Mouse (Mus musculus) hindbrain, postnatal 0 days (tissue): ENCODE measurements around the gene Wnt9b. TPM values are rescaled to one million over a fixed set of nuclear protein-coding genes. Genes with fewer than 3 reads are reported as not detected.

Experiments
- ATAC-seq: fragments of 200-750 bp; cut with Nextera tagmentation; 2 replicates; pipeline ENCODE4 v1.8.0; 2017; ENCODE audit warnings: mild to moderate bottlenecking, moderate TSS enrichment, moderate library complexity
- DNase-seq: peaks from one replicate; pipeline ENCODE4 v3.0.0-alpha.2; 2015; ENCODE audit warnings: low spot score
- H3K27ac ChIP-seq: fragments of 300-500 bp; sonication (generic); 2 replicates; pipeline ENCODE4 v1.5.1; 2014; ENCODE audit warnings: mild to moderate bottlenecking
- H3K27me3 ChIP-seq: fragments of 300-500 bp; sonication (generic); 2 replicates; pipeline ENCODE4 v1.6.1; 2014; ENCODE audit warnings: low read length, mixed read lengths; ENCODE audit not compliant: insufficient read depth
- H3K36me3 ChIP-seq: fragments of 300-500 bp; sonication (generic); 2 replicates; pipeline ENCODE4 v1.6.1; 2014; ENCODE audit warnings: low read length, mixed read lengths; ENCODE audit not compliant: insufficient read depth
- H3K4me1 ChIP-seq: fragments of 300-500 bp; sonication (generic); 2 replicates; pipeline ENCODE4 v1.6.1; 2014; ENCODE audit warnings: antibody characterized with exemption, low read length, mixed read lengths; ENCODE audit not compliant: insufficient read depth
- H3K4me2 ChIP-seq: fragments of 300-500 bp; sonication (generic); 2 replicates; pipeline ENCODE4 v1.6.1; 2014; ENCODE audit warnings: low read depth, mild to moderate bottlenecking, low read length, moderate library complexity, mixed read lengths
- H3K4me3 ChIP-seq: fragments of 300-500 bp; sonication (generic); 2 replicates; pipeline ENCODE4 v1.5.1; 2014; ENCODE audit warnings: low read length
- H3K9ac ChIP-seq: fragments of 300-500 bp; sonication (generic); replicated peaks from 2 replicates; pipeline ENCODE4 v1.6.1; 2014; ENCODE audit warnings: mild to moderate bottlenecking, low read length, moderate library complexity, mixed read lengths
- H3K9me3 ChIP-seq: fragments of 300-500 bp; sonication (generic); 2 replicates; pipeline ENCODE4 v1.6.1; 2016; ENCODE audit warnings: low read length, mixed read lengths
- CTCF ChIP-seq: IDR thresholded peaks from 2 replicates; pipeline ENCODE4 v1.5.1; 2016; ENCODE audit warnings: antibody characterized with exemption, control low read depth, low read depth
- WGBS: fragments of 180-500 bp; shearing (Covaris S2); extraction: QIAGEN DNeasy Blood & Tissue Kit; methylation state at CpG from one replicate; pipeline ENCODE4 v1.1.7; 2014; 5-methylcytosine and 5-hydroxymethylcytosine counted together
- polyA plus RNA-seq: library from polyadenylated mRNA; unstranded; fragments of >200 nt; fragmentation: Nextera tagmentation; extraction: Ambion mirVana; gene quantifications from 2 replicates; pipeline ENCODE4 v1.2.1, GENCODE M21; 2015
- total RNA-seq: library from RNA; depleted of rRNA; stranded (reverse); fragments of >200 nt; gene quantifications from 2 replicates; pipeline ENCODE4 v1.2.3, GENCODE M21; 2014

The Wnt9b gene
- total and polyA plus RNA-seq, 2 experiments from 2014 or later, result 1.0 to 2.6 TPM

GRCm38 (mm10) chr11:103696851-103697564, 52.6 kb downstream of the Wnt9b start:
- Histone ChIP-seq H3K9ac (peak overlapping the region; percentile 80), H3K9me3 (no peaks in the 10 kb centered on the region), H3K4me1 (no peaks in the 10 kb centered on the region; the same call in none of the 2 replicates), H3K4me3 (peak overlapping the region; percentile 73), H3K27me3 (no peaks in the 10 kb centered on the region), H3K36me3 (no peaks in the 10 kb centered on the region), H3K27ac (peak overlapping the region; percentile 98), H3K4me2 (peak overlapping the region; percentile 65)
- DNase-seq, result peak; percentile 75
- TF ChIP-seq CTCF, result peak; percentile 31
- ATAC-seq, result peak; percentile 74
- 1% methylated on average over 18 of the region's 18 CpGs for WGBS

GRCm38 (mm10) chr11:103693241-103693640, 56.4 kb downstream of the Wnt9b start:
- 46% methylated on average over 1 of the region's 1 CpGs for WGBS
- Histone ChIP-seq H3K4me2 (no peak overlapping the region), H3K4me1 (peaks cover 3% of the 10 kb centered on the region), H3K9ac (no peak overlapping the region), H3K36me3 (no peaks in the 10 kb centered on the region), H3K9me3 (no peaks in the 10 kb centered on the region), H3K4me3 (no peak overlapping the region), H3K27ac (no peak overlapping the region), H3K27me3 (no peaks in the 10 kb centered on the region)
- TF ChIP-seq CTCF, result no peak
- DNase-seq (peak; percentile 32), ATAC-seq (no peak)

GRCm38 (mm10) chr11:103691036-103691435, 58.6 kb downstream of the Wnt9b start:
- WGBS, result 82% methylated on average over 1 of the region's 1 CpGs
- ATAC-seq (no peak), DNase-seq (no peak)
- no peaks in the 10 kb centered on the region for H3K9me3 ChIP-seq
- H3K9ac ChIP-seq, result no peak overlapping the region
- peaks cover 15% of the 10 kb centered on the region for H3K36me3 ChIP-seq
- H3K4me2 ChIP-seq, result no peak overlapping the region
- no peak overlapping the region for H3K4me3 ChIP-seq
- H3K4me1 ChIP-seq, result peaks cover 3% of the 10 kb centered on the region; the same call in 1 of the 2 replicates
- TF ChIP-seq CTCF, result no peak
- no peak overlapping the region for H3K27ac ChIP-seq
- H3K27me3 ChIP-seq, result no peaks in the 10 kb centered on the region

- no peaks in the 10 kb centered on the region for H3K9me3 ChIP-seq
- peaks cover 32% of the 10 kb centered on the region for H3K36me3 ChIP-seq
- ATAC-seq (no peak), DNase-seq (no peak)
- TF ChIP-seq CTCF, result no peak
- H3K9ac ChIP-seq, result no peak overlapping the region
- 0 out of 2 replicates have a peak, but pooled peaks cover 3% of the 10 kb centered on the region for H3K4me1 ChIP-seq
- no peak overlapping the region for H3K27ac ChIP-seq
- no peak overlapping the region for H3K4me3 ChIP-seq
- H3K4me2 ChIP-seq, result no peak overlapping the region
- WGBS, result 26% methylated on average over 3 of the region's 3 CpGs
- H3K27me3 ChIP-seq, result no peaks in the 10 kb centered on the region
These were observed 60.6 kb downstream of the Wnt9b start for GRCm38 (mm10) chr11:103688980-103689378.

- Histone ChIP-seq H3K4me1 (0 out of 2 replicates have a peak, but pooled peaks cover 3% of the 10 kb centered on the region), H3K27me3 (no peaks in the 10 kb centered on the region), H3K9me3 (no peaks in the 10 kb centered on the region), H3K4me3 (no peak overlapping the region), H3K4me2 (no peak overlapping the region), H3K27ac (no peak overlapping the region), H3K36me3 (peaks cover 38% of the 10 kb centered on the region), H3K9ac (no peak overlapping the region)
- no peak for DNase-seq
- TF ChIP-seq CTCF, result no peak
- no peak for ATAC-seq
- 58% methylated on average over 6 of the region's 6 CpGs for WGBS
These were observed 61.2 kb downstream of the Wnt9b start for GRCm38 (mm10) chr11:103688271-103688979.

- Histone ChIP-seq H3K9ac (no peak overlapping the region), H3K4me2 (no peak overlapping the region), H3K4me1 (0 out of 2 replicates have a peak, but pooled peaks cover 3% of the 10 kb centered on the region), H3K9me3 (no peaks in the 10 kb centered on the region), H3K4me3 (no peak overlapping the region), H3K36me3 (peaks cover 54% of the 10 kb centered on the region), H3K27ac (no peak overlapping the region), H3K27me3 (no peaks in the 10 kb centered on the region)
- no peak for DNase-seq
- no peak for ATAC-seq
- 90% methylated on average over 6 of the region's 6 CpGs for WGBS
- no peak for TF ChIP-seq CTCF
These were observed 62.9 kb downstream of the Wnt9b start for GRCm38 (mm10) chr11:103686706-103687105.
